Mouse (Mus musculus) E14TG2a.4 (cell line): ENCODE measurements around the gene Mast3.

Source experiments
- CTCF ChIP-seq: conservative IDR thresholded peaks from 2 replicates; pipeline ENCODE4 v1.5.1; 2014; ENCODE audit warnings: low read length
- NANOG ChIP-seq: IDR thresholded peaks from 2 replicates; pipeline ENCODE4 v1.6.1; 2014; ENCODE audit warnings: borderline replicate concordance, low read length, mixed read lengths
- POU5F1 ChIP-seq: IDR thresholded peaks from 2 replicates; pipeline ENCODE4 v1.6.1; 2014; ENCODE audit warnings: low read length, borderline replicate concordance

GRCm38 (mm10) chr8:70843941-70844340 lies 39.1 kb upstream of the Mast3 start:
- no peak for TF ChIP-seq CTCF
- no peak for TF ChIP-seq POU5F1
- TF ChIP-seq NANOG = no peak
